Mouse (Mus musculus) WW6 (cell line): ENCODE measurements around the gene Fyb2.

ENCODE experiments used
- DNase-seq: peaks from one replicate; pipeline ENCODE4 v3.0.0-alpha.2; 2013; ENCODE audit warnings: low read depth, low spot score

Gene Fyb2

DNA sequence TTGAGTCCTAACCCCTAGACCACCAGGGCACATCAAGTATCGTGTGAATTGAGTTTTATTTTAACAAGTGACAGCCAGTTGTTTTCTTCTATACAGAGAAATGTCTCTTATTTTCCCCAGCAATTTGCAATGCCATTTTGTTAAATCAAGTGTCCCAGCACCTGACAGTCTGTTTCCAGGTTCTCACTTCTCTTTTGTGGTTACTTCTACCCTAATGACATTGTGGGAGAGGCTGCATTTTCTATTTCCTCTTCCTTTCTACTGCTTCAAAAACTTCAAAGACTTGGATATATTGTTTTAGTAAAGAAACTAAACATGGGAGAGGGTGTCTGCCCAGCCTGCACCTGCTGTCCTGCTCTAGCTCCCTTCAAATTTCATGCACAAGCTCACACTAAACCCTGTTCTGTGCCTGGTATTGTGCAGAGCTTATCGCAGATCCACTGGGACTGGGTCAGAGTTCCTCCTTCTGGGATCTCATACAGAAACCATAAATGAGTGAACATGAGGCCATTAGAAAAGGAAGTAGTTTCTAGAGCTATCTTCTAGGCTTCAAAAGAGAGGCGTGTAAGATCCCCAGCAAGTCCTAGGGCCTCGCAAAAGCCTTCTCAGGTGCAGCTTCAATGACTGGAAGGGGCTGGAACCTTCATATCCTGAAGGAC, 94.2 kb downstream of the Fyb2 start:
- DNase-seq = no peak

DNA sequence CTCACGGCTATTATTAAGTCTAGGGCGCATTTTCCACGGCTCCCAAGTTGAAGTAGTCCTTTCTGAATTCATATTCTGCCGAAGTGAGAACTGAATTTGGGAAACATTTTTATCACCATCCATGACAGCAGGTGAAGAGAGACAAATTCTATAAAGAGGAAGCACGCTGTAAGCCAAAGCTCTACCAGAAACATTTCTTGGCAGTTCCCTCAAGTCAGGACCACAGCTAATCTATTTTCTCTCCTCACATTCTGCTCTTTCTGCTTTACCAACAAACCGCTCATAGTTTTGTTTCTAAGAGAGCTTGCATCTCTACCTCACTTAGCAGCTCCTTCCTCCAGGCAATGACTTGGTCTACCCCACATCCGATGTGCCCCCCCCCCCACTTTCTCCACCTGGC, 100.5 kb downstream of the Fyb2 start:
- DNase-seq = no peak

DNA sequence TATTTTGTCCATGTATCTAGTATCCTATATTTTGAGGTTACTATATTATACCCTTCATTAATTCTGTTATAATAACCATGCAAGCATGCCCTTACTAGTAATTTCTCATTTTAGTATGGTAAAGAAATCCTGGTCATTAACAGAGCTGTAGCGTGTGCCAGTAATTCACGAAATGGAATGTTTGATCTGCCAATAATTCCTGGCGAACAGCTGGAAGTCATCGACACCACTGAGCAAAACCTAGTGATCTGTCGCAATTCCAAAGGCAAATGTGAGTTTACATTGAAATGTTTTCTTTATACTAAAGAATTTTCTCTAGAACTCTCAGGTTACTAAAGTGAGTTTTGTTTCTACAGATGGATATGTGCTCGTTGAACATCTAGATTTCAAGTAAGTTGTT, 102.2 kb downstream of the Fyb2 start:
- no peak for DNase-seq

DNA sequence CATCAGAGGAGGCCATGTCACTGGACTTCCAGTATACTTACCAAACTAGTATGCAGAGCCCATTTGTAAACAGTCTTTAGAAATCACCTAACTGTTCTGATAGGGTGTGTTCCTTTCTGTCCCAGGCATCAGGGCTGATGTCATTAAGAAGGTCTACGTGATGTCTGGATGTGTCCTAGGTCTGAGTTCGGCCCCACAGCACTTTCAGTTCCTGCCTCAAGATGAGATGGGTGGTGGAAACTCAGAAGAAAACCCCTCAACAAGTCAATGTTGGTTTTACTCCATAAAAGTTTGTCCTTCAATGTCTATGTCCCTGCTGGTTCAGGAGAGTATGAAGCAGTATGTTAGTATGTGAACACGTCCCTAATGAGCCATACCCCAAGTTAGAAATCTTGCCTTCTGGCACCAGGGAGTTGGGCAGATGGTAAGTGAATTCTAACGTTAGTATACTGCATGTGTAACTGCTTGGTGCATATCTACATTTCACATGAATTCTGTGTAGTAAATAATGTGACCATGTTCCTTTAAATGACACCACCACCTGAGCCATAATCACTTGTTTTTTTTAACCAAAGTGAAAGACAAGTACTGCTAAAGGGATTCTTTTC, 102.9 kb downstream of the Fyb2 start:
- no peak for DNase-seq

DNA sequence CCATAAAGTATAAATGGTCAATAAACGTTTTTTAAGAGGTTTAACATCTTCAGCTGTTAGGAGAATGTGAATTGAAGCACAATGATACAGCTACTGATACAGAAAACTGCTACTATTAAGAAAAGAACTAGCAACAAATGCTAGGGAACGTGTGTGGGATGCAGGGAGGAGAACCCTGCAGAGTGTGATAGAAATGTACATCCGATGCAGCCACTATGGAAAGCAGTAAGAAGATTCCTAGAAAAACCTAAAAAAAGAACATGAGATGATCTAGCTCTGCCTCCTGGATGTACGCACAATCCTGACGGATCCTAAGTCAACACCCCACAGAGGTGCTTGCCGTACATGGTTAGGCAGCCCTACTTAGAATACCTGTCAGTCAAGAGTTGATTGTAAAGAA, 114.0 kb downstream of the Fyb2 start:
- no peak for DNase-seq

DNA sequence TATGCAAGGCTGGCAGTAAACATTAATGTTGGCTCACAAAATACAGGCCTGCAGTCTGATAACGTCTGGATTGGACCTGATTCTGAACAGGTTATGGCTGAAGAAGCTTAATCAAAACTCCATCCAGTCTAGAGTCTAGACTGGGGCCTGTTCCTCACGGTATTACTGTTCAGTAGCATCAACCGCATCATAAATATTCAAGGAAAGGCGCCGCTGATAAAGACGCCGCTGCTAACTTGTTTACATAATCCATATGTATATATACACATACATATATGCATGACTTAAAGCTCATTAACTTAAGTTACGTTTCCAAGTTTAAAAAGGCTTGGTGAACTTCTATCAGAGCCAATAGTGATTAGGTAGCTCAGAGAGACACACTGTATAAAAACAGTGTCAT, 117.8 kb downstream of the Fyb2 start:
- DNase-seq = no peak

DNA sequence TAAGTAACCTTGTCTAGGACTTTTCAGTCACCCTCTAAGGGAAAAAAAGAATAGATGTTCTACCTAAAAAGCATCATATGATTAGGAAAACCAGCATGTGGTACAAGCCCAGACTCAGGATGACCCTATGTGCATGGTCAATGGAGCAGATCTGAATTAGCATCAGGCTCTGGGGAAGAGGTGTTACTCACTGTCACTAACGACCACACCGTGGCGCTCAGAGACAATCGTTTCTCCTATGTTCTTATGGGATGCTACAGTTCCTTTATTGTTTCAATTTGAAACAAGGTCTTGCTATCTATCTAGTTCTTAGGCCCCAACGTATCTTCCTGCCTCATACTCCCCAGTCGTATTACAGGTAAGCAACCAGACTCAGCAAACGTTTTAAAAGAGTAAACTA, 119.9 kb downstream of the Fyb2 start:
- DNase-seq = no peak

DNA sequence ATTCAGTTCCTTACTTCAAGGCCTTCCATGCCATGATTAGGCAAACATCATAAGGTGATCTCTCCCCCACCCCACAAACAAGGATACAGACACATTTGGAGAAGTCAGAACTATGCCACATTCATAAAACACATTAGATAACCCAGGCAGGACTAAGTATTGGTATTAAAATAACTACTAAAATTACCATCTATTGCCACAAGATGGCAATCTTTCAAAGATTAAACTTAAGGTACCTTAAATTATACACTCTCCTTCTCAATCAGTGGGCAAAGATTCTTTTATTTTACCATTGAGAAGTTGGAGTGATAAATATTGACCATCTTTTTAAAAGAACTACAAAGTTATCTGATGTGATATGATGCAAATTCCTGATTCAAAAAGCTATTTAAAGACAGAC, 121.0 kb downstream of the Fyb2 start:
- no peak for DNase-seq

DNA sequence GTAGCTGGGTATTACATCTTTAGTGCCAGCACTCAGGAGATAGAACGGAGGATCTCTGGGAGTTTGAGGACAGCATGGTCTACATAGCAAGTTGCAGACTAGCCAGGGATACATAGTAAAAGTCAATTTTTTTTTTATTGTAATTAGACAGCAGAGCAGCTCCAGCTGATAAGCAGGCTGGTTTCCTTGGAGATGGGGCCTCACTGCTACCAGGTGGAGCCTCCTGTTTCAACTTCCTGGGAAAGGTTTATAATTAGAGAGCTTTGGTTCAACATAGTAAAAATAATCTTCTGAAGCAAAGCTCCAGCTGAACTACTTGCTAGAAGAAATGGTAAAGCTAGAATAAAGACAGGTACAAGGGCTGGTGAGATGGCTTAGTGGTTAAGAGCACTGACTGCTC, 136.8 kb downstream of the Fyb2 start:
- no peak for DNase-seq

DNA sequence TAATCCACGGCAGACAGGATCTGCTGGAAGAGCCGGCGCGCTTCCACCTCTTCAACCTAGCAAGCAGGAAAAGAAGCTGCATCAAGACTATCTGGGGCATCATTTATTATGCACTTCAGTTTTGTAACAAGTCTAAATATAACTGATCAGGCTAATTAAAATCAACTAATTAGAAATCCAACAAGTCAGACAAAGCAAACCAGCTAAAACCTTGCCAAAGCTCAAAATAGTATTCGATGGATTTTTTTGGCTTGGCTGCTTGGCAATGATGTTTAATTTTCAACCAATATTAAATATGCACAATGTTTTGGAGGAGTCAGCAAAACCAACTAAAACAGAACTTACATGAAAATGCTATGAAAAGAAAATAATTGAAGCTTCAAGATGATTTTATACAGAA, 138.0 kb downstream of the Fyb2 start:
- DNase-seq = no peak
